Mouse (Mus musculus) MEL (cell line): ENCODE data around the gene Tnfsf12. TPM values are rescaled to one million over a fixed set of nuclear protein-coding genes. Genes with fewer than 3 reads are reported as not detected.

Experiments used
- DNase-seq: peaks from one replicate; pipeline ENCODE4 v3.0.0; 2011; ENCODE audit warnings: low read depth, low spot score
- H3K27ac ChIP-seq: 2 replicates; pipeline ENCODE4 v1.5.1; 2012; ENCODE audit warnings: low read depth, mild to moderate bottlenecking, control low read depth, low read length, moderate library complexity; ENCODE audit not compliant: control insufficient read depth
- H3K27me3 ChIP-seq, 2 experiments: fragments of 150-350 bp in 1 of 2; sonication (generic) in 1 of 2; 2 replicates each; pipeline ENCODE4 v1.6.1; 2012; ENCODE audit warnings: low read length in 2 of 2, mild to moderate bottlenecking in 2 of 2, improper control_type of control experiment in 1 of 2, moderate library complexity in 1 of 2; ENCODE audit not compliant: insufficient read depth in 2 of 2, control insufficient read depth in 1 of 2
- H3K36me3 ChIP-seq, 2 experiments: 2 replicates each; pipeline ENCODE4 v1.6.1; 2012 to 2014; ENCODE audit warnings: low read length in 2 of 2, improper control_type of control experiment in 1 of 2, inconsistent platforms in 1 of 2, mild to moderate bottlenecking in 1 of 2; ENCODE audit not compliant: insufficient read depth in 2 of 2, control insufficient read depth in 1 of 2
- H3K4me1 ChIP-seq, 2 experiments: fragments of 150-350 bp in 1 of 2; sonication (generic) in 1 of 2; 2 replicates each; pipeline ENCODE4 v1.6.1; 2012; ENCODE audit warnings: low read length in 2 of 2, improper control_type of control experiment in 1 of 2, mild to moderate bottlenecking in 1 of 2; ENCODE audit not compliant: insufficient read depth in 2 of 2, control insufficient read depth in 1 of 2
- H3K4me3 ChIP-seq, 2 experiments: fragments of 150-350 bp in 1 of 2; sonication (generic) in 1 of 2; 2 replicates each; pipeline ENCODE4 v1.5.1; 2012; ENCODE audit warnings: low read depth in 2 of 2, low read length in 2 of 2, mild to moderate bottlenecking in 2 of 2, moderate library complexity in 2 of 2, control low read depth in 1 of 2, improper control_type of control experiment in 1 of 2; ENCODE audit not compliant: control insufficient read depth in 1 of 2, insufficient read depth in 1 of 2
- H3K79me2 ChIP-seq: 2 replicates; pipeline ENCODE4 v1.6.1; 2012; ENCODE audit warnings: mild to moderate bottlenecking, low read length, moderate library complexity; ENCODE audit not compliant: control insufficient read depth, poor library complexity, insufficient read depth
- H3K9ac ChIP-seq: 2 replicates; pipeline ENCODE4 v1.6.1; 2012; ENCODE audit warnings: low read depth, mild to moderate bottlenecking, control low read depth, low read length, moderate library complexity; ENCODE audit not compliant: control insufficient read depth, poor library complexity, severe bottlenecking
- H3K9me3 ChIP-seq: fragments of 150-350 bp; sonication (generic); replicated peaks from 2 replicates; pipeline ENCODE4 v1.6.1; 2012; ENCODE audit warnings: mild to moderate bottlenecking, low read length, improper control_type of control experiment, moderate library complexity; ENCODE audit not compliant: insufficient read depth
- BHLHE40 ChIP-seq: IDR thresholded peaks from 2 replicates; pipeline ENCODE4 v1.6.1; 2012; ENCODE audit warnings: low read depth, mild to moderate bottlenecking, inconsistent platforms, low read length, improper control_type of control experiment, borderline replicate concordance
- CTCF ChIP-seq, 3 experiments: IDR thresholded peaks in 2 of 3; conservative IDR thresholded peaks in 1 of 3; 2 replicates each; pipeline ENCODE4 v1.5.1; 2011 to 2012; ENCODE audit warnings: low read length in 3 of 3, low read depth in 2 of 3, mild to moderate bottlenecking in 2 of 3, improper control_type of control experiment in 1 of 3, inconsistent platforms in 1 of 3, mixed read lengths in 1 of 3, moderate library complexity in 1 of 3; ENCODE audit not compliant: control insufficient read depth in 1 of 3, insufficient read depth in 1 of 3, poor library complexity in 1 of 3, severe bottlenecking in 1 of 3
- ETS1 ChIP-seq: IDR thresholded peaks from 2 replicates; pipeline ENCODE4 v1.6.1; 2012; ENCODE audit warnings: low read depth, mild to moderate bottlenecking, inconsistent platforms, low read length, improper control_type of control experiment, moderate library complexity
- GABPA ChIP-seq: IDR thresholded peaks from 2 replicates; pipeline ENCODE4 v1.6.1; 2012; ENCODE audit warnings: low read depth, mild to moderate bottlenecking, inconsistent platforms, low read length, improper control_type of control experiment, moderate library complexity
- HCFC1 ChIP-seq: IDR thresholded peaks from 2 replicates; pipeline ENCODE4 v1.6.1; 2012; ENCODE audit warnings: low read depth, mild to moderate bottlenecking, inconsistent platforms, low read length, improper control_type of control experiment, moderate library complexity
- JUND ChIP-seq: IDR thresholded peaks from 2 replicates; pipeline ENCODE4 v1.6.1; 2011; ENCODE audit warnings: low read depth, mild to moderate bottlenecking, improper control_type of control experiment, low read length
- KAT2A ChIP-seq: conservative IDR thresholded peaks from 2 replicates; pipeline ENCODE4 v1.6.1; 2012; ENCODE audit warnings: low read depth, low read length, improper control_type of control experiment, inconsistent platforms
- MAFK ChIP-seq: IDR thresholded peaks from 2 replicates; pipeline ENCODE4 v1.6.1; 2011; ENCODE audit warnings: low read depth, mild to moderate bottlenecking, low read length, improper control_type of control experiment, borderline replicate concordance
- MAX ChIP-seq: IDR thresholded peaks from 2 replicates; pipeline ENCODE4 v1.6.1; 2011; ENCODE audit warnings: low read length, improper control_type of control experiment
- MXI1 ChIP-seq: IDR thresholded peaks from 2 replicates; pipeline ENCODE4 v1.6.1; 2011; ENCODE audit warnings: mild to moderate bottlenecking, low read depth, low read length, improper control_type of control experiment
- MYC ChIP-seq: IDR thresholded peaks from 2 replicates; pipeline ENCODE4 v1.6.1; 2011; ENCODE audit warnings: low read depth, mild to moderate bottlenecking, low read length, improper control_type of control experiment, moderate library complexity
- POLR2AphosphoS2 ChIP-seq: IDR thresholded peaks from 2 replicates; pipeline ENCODE4 v1.6.1; 2011; ENCODE audit warnings: low read length, improper control_type of control experiment
- POLR2AphosphoS5 ChIP-seq: IDR thresholded peaks from 2 replicates; pipeline ENCODE4 v1.6.1; 2012; ENCODE audit warnings: low read depth, borderline replicate concordance, mild to moderate bottlenecking, inconsistent platforms, low read length, moderate library complexity, mixed read lengths
- RAD21 ChIP-seq: IDR thresholded peaks from 2 replicates; pipeline ENCODE4 v1.6.1; 2011; ENCODE audit warnings: mild to moderate bottlenecking, low read depth, low read length, improper control_type of control experiment
- RCOR1 ChIP-seq: IDR thresholded peaks from 2 replicates; pipeline ENCODE4 v1.6.1; 2012; ENCODE audit warnings: low read depth, mild to moderate bottlenecking, inconsistent platforms, low read length, improper control_type of control experiment
- SIN3A ChIP-seq: IDR thresholded peaks from 2 replicates; pipeline ENCODE4 v1.6.1; 2012; ENCODE audit warnings: low read length, improper control_type of control experiment, inconsistent platforms
- SMC3 ChIP-seq: IDR thresholded peaks from 2 replicates; pipeline ENCODE4 v1.6.1; 2011; ENCODE audit warnings: low read depth, low read length, improper control_type of control experiment
- TAL1 ChIP-seq: IDR thresholded peaks from 2 replicates; pipeline ENCODE4 v1.6.1; 2012; ENCODE audit warnings: mild to moderate bottlenecking, inconsistent platforms, low read length, moderate library complexity, mixed read lengths
- TBP ChIP-seq: IDR thresholded peaks from 2 replicates; pipeline ENCODE4 v1.8.0; 2011; ENCODE audit warnings: low read depth, low read length, improper control_type of control experiment
- TCF12 ChIP-seq: IDR thresholded peaks from 2 replicates; pipeline ENCODE4 v1.6.1; 2014; ENCODE audit warnings: low read depth, mild to moderate bottlenecking, inconsistent platforms, low read length, improper control_type of control experiment, moderate library complexity
- USF1 ChIP-seq: IDR thresholded peaks from 2 replicates; pipeline ENCODE4 v1.6.1; 2014; ENCODE audit warnings: low read depth, mild to moderate bottlenecking, inconsistent platforms, low read length, improper control_type of control experiment, moderate library complexity
- USF2 ChIP-seq, 2 experiments: IDR thresholded peaks; 2 replicates each; pipeline ENCODE4 v1.6.1; 2011 to 2012; ENCODE audit warnings: improper control_type of control experiment in 2 of 2, low read length in 2 of 2, borderline replicate concordance in 1 of 2, inconsistent platforms in 1 of 2, low read depth in 1 of 2, mild to moderate bottlenecking in 1 of 2; ENCODE audit not compliant: insufficient read depth in 1 of 2
- ZKSCAN1 ChIP-seq: IDR thresholded peaks from 2 replicates; pipeline ENCODE4 v1.6.1; 2012; ENCODE audit warnings: low read depth, mild to moderate bottlenecking, inconsistent platforms, low read length, improper control_type of control experiment, moderate library complexity
- ZNF384 ChIP-seq: IDR thresholded peaks from 2 replicates; pipeline ENCODE4 v1.6.1; 2012; ENCODE audit warnings: low read depth, mild to moderate bottlenecking, inconsistent platforms, low read length, improper control_type of control experiment
- polyA plus RNA-seq, 2 experiments: library from polyadenylated mRNA; stranded (reverse) in 1 of 2; unstranded in 1 of 2; fragments of >175 nt in 1 of 2; fragments of >200 nt in 1 of 2; gene quantifications; 2 replicates each; pipeline versions ENCODE4 v1.2.1 to v1.2.4; 2012; ENCODE audit warnings: low replicate concordance in 2 of 2, low read depth in 1 of 2; ENCODE audit not compliant: insufficient read length in 2 of 2, insufficient read depth in 1 of 2, missing spikeins in 1 of 2
- total RNA-seq: library from RNA; depleted of rRNA; stranded (reverse); fragments of 300-350 nt; gene quantifications from 2 replicates; pipeline ENCODE4 v1.2.3, GENCODE M21; 2012

The Tnfsf12 gene
- total and polyA plus RNA-seq, 3 experiments: 0.10 TPM; not detected in 2

DNA sequence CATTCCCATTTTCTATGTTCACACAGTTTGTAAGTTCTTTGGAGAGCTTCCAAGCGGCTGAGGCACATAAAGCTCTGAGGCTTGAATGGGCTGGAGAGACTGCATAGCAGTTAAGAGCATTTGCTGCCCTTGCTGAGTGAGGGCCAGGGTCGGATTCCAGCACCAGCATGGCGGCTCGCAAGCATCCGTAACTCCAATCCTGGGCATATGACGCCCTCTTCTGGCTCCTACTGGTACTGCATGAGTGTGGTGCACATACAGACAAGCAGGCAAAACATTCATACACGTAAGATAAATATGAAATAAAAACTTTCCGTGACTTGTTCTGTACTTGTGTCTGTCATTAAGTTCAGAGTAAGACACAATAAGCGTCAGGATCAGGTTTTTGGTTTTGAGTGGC, 19.8 kb upstream of the Tnfsf12 start (continued):
- TF ChIP-seq ZNF384 (no peak), TCF12 (no peak)

DNA sequence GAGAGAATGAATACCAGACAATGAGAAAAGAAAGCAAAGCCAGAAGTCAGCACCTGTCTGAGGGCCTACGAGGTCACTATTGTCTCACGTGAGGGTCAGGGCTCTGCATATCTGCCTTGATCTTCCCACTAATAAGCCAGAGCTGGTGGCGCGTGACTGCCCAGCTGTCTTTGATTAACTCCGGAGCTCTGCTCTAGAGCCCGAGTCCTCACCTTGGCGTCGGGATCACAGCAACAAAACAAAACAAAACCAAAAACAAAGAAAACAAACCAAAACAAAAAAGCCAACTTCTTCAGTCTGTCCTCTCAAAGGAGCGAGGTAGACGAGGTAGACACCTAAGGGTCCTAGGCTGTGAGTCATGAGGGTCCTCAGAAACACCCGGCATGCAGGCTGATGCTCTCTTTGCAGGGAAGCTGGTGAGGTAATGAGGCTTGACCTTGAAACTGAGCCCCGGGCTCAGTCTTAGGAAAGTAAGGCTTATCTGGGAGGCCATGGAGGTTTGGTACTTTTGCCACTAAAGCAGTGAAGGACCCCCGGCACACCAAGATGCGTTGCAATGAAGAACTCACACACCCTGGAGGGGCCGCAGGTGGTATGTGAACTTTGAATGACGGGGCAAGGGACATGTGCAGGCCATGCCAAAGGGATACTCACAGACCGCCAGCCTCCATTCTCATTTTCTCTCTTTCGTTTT, 19.1 kb upstream of the Tnfsf12 start:
- DNase-seq: no peak
- H3K4me3 ChIP-seq: no peak overlapping the region
- H3K36me3 ChIP-seq: peaks cover 0 to 3% of the 10 kb centered on the region in 2 experiments; a peak in 1 of 4 replicates
- no peak overlapping the region for H3K27ac ChIP-seq
- no peaks in the 10 kb centered on the region for H3K9me3 ChIP-seq
- peaks cover 0 to 5% of the 10 kb centered on the region in 2 experiments; a peak in 1 of 4 replicates for H3K4me1 ChIP-seq
- H3K27me3 ChIP-seq: no peaks in the 10 kb centered on the region
- TF ChIP-seq MXI1: no peak
- TF ChIP-seq JUND: no peak
- no peak for TF ChIP-seq SMC3
- no peak overlapping the region for H3K9ac ChIP-seq
- no peaks in the 10 kb centered on the region for H3K79me2 ChIP-seq

DNA sequence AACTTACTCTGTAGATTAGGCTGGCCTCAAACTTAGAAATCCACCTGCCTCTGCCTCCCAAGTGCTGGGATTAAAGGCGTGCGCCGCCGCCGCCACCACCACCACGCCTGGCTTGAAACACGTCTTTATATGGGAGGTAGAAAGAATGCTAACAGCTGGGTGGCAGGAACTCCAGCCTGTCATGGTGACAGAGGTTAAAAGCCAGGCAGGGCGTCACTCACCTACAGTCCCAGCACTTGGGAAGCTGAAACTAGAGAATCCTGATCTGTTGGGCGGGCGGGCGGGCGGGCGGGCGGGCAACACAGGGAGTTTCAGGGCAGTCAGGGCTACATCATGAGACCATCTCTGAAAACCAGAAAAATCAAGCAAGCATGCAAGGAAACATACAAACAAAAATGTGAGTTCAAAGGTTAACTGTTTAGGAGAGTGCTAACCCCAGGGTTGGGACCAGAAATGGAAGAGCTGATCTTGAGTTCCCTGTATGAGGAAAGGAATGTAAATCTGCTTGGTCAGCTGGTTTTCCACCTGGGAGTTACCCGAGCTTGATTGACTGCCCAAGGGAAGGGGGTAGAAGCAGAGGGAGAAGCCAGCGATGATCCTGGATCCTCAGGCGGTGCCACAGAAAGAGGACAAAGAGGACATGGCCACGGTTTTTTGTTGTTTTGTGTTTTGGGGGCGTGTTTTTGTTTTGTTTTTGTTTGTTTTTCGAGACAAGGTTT, 17.5 kb upstream of the Tnfsf12 start:
- H3K4me3 ChIP-seq: no peak overlapping the region
- H3K27me3 ChIP-seq: no peaks in the 10 kb centered on the region
- no peak overlapping the region for H3K9ac ChIP-seq
- no peaks in the 10 kb centered on the region for H3K79me2 ChIP-seq
- H3K27ac ChIP-seq: no peak overlapping the region
- peaks cover 0 to 5% of the 10 kb centered on the region in 2 experiments; a peak in 1 of 4 replicates for H3K4me1 ChIP-seq
- H3K36me3 ChIP-seq: peaks cover 0 to 3% of the 10 kb centered on the region in 2 experiments; a peak in 1 of 4 replicates
- no peak for TF ChIP-seq GABPA
- no peak for TF ChIP-seq CTCF (IDR thresholded peaks at IDR 0.05 in 2 of 3, conservative IDR thresholded peaks at IDR 0.05 in 1 of 3; ENCODE audit: control insufficient read depth in 1 of 3, insufficient read depth in 1 of 3, low read depth in 2 of 3, low read length in 3 of 3, poor library complexity in 1 of 3, severe bottlenecking in 1 of 3)
- TF ChIP-seq BHLHE40: no peak
- TF ChIP-seq ZKSCAN1: no peak
- TF ChIP-seq USF1: no peak
- TF ChIP-seq USF2 (IDR thresholded peaks at IDR 0.05; ENCODE audit: borderline replicate concordance in 1 of 2, insufficient read depth in 1 of 2, low read depth in 1 of 2, low read length in 2 of 2): no peak
- TF ChIP-seq KAT2A: no peak
- TF ChIP-seq POLR2AphosphoS5: no peak
- TF ChIP-seq POLR2AphosphoS2: no peak
- TF ChIP-seq RCOR1: no peak
- TF ChIP-seq TCF12: no peak
- TF ChIP-seq TBP: no peak
- no peak for TF ChIP-seq TAL1
- no peak for TF ChIP-seq HCFC1
- TF ChIP-seq MAX: no peak
- TF ChIP-seq MAFK: no peak
- TF ChIP-seq RAD21: no peak
- TF ChIP-seq SIN3A: no peak
- TF ChIP-seq MYC: no peak
- TF ChIP-seq ETS1: no peak
- no peaks in the 10 kb centered on the region for H3K9me3 ChIP-seq
- DNase-seq: no peak
